Mouse (Mus musculus): ENCODE data around the gene Mapk9. TPM values are rescaled to one million over a fixed set of nuclear protein-coding genes. Genes with fewer than 3 reads are reported as not detected.

The Mapk9 gene
- polyA plus RNA-seq, 1 experiment from 2014 or later = 41.7 TPM

- no peaks in the 10 kb centered on the region for H3K9me3 ChIP-seq (ENCODE audit: control insufficient read depth, low read length)
- H3K27ac ChIP-seq (replicated peaks; ENCODE audit: low read depth, low read length) = no peak overlapping the region
- no peaks in the 10 kb centered on the region for H3K27me3 ChIP-seq (replicated peaks; ENCODE audit: control insufficient read depth, insufficient read depth, low read length)
- H3K9ac ChIP-seq (ENCODE audit: low read depth, low read length) = no peak overlapping the region
- no peak overlapping the region for H3K4me2 ChIP-seq (ENCODE audit: low read depth, low read length)
- H3K4me1 ChIP-seq (ENCODE audit: control insufficient read depth, insufficient read depth, low read length) = no peaks in the 10 kb centered on the region
- DNase-seq (ENCODE audit: low spot score) (no peak), ATAC-seq (ENCODE audit: low read depth) (no peak)
- WGBS = 73% methylated on average over 1 of the region's 1 CpGs
- no peak overlapping the region for H3K4me3 ChIP-seq (ENCODE audit: low read depth, low read length)
- no peaks in the 10 kb centered on the region for H3K36me3 ChIP-seq (ENCODE audit: control insufficient read depth, insufficient read depth, low read length)
These were observed 87.3 kb downstream of the Mapk9 start for GRCm38 (mm10) chr11:49933811-49934210.

- Histone ChIP-seq H3K27ac (replicated peaks; ENCODE audit: low read depth, low read length) (no peak overlapping the region), H3K9me3 (ENCODE audit: control insufficient read depth, low read length) (no peaks in the 10 kb centered on the region), H3K4me3 (ENCODE audit: low read depth, low read length) (no peak overlapping the region), H3K27me3 (replicated peaks; ENCODE audit: control insufficient read depth, insufficient read depth, low read length) (no peaks in the 10 kb centered on the region), H3K36me3 (ENCODE audit: control insufficient read depth, insufficient read depth, low read length) (no peaks in the 10 kb centered on the region), H3K4me1 (ENCODE audit: control insufficient read depth, insufficient read depth, low read length) (no peaks in the 10 kb centered on the region), H3K4me2 (ENCODE audit: low read depth, low read length) (no peak overlapping the region), H3K9ac (ENCODE audit: low read depth, low read length) (no peak overlapping the region)
- 47% methylated on average over 10 of the region's 10 CpGs for WGBS
- ATAC-seq (ENCODE audit: low read depth) (no peak), DNase-seq (ENCODE audit: low spot score) (no peak)
These were observed 87.8 kb downstream of the Mapk9 start for GRCm38 (mm10) chr11:49934322-49934721.

Small RNA genes within 50 kb of the gene (microRNA-seq; reads per million reads assigned to microRNA genes)
- gene Gm23492 (ENCODE audit: borderline number of aligned reads) = not detected

Other genes with a start within 250 kb of the Mapk9 start
- gene Flt4, start 237.5 kb upstream of the Mapk9 start, polyA plus RNA-seq (2014; fragmentation: Nextera tagmentation; extraction: Ambion mirVana) = 7.2 and 7.5 TPM in 2 replicates
- gene Scgb3a1, start 183.1 kb upstream of the Mapk9 start, polyA plus RNA-seq (2014; fragmentation: Nextera tagmentation; extraction: Ambion mirVana) = not detected in 2 replicates
- 56.4 and 60.1 TPM in 2 replicates for gene Cnot6, start 134.0 kb upstream of the Mapk9 start, polyA plus RNA-seq (2014; fragmentation: Nextera tagmentation; extraction: Ambion mirVana)
- gene Gfpt2, start 52.6 kb upstream of the Mapk9 start, polyA plus RNA-seq (2014; fragmentation: Nextera tagmentation; extraction: Ambion mirVana) = 22.5 and 26.9 TPM in 2 replicates
- 1.1 and 1.4 TPM in 2 replicates for gene Rasgef1c, start 55.1 kb downstream of the Mapk9 start, polyA plus RNA-seq (2014; fragmentation: Nextera tagmentation; extraction: Ambion mirVana)
- 75.5 and 80.3 TPM in 2 replicates for gene Rnf130, start 178.6 kb downstream of the Mapk9 start, polyA plus RNA-seq (2014; fragmentation: Nextera tagmentation; extraction: Ambion mirVana)

Measured in embryonic facial prominence, embryonic 14.5 days (tissue).